Mouse (Mus musculus): Measurements from ENCODE around the gene Krt78. TPM values are rescaled to one million over a fixed set of nuclear protein-coding genes. Genes with fewer than 3 reads are reported as not detected.

The Krt78 gene
- polyA plus RNA-seq, 1 experiment from 2014 or later: 0.35 TPM

DNA sequence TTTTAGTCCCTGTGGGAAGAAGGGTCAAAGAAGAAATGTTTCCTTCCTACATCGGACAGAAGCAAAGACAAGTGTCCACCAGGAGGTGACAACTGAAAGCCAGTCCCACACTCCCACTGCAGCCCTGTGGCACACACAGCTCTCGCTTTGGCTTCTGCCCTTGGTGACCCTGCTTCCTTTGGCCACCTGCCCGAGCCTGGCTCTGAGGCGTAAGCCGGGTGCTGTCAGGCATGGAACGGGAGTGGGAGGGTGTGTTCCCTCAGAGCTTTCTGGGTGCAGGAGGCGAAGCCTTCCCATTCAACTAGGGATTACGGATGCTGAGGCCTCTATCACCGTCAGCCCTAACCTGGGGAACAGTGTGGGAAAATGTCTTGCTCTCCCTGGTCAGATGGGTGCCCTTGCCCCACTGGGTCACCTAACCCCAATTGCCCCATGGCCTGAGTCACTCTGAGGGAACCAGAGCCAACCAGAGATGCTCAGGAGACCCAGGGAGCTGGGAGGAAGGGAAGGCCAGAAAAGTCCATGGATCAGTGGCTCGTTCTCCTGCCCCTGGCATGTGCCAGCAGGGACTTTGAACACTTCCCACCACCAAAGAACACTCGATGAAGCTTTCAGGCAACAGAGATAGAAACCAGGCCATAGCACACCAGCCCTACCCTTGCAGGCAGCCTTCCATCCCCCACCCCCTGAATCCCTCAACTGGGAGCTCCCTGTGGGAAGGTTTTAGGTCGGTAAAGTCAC, 26.6 kb downstream of the Krt78 start:
- ATAC-seq (ENCODE audit: insufficient number of reproducible peaks, insufficient read depth, low FRiP score, low TSS enrichment, low read depth): no peak
- Histone ChIP-seq H3K9me3 (no peaks in the 10 kb centered on the region), H3K9ac (no peak overlapping the region), H3K36me3 (no peaks in the 10 kb centered on the region), H3K4me1 (peaks cover 22% of the 10 kb centered on the region), H3K27ac (no peak overlapping the region), H3K4me3 (no peak overlapping the region), H3K27me3 (peaks cover 29% of the 10 kb centered on the region), H3K4me2 (no peak overlapping the region)
- 71% methylated on average over 12 of the region's 12 CpGs for WGBS

DNA sequence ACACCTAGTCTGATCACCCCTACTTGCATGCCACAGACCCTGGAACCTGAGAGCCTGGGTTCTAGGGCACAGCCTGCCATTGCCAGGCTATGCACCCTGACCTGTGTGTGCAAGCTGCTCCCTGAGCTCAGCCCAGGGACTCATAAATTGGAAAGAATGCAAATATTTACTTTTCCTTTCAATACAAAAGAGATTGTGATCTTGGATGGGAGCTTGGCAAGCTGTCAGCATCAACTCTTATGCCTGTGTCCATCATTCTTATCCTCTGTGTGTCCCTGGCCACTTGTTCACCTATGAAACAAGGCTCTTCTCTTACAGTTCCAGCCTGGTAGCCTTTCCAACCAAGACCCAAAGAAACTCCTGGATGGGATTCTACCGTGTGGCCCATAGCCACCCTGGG, 29.0 kb downstream of the Krt78 start:
- no peak overlapping the region for H3K9ac ChIP-seq
- H3K27me3 ChIP-seq: peaks cover 13% of the 10 kb centered on the region
- H3K4me2 ChIP-seq: no peak overlapping the region
- H3K9me3 ChIP-seq: no peaks in the 10 kb centered on the region
- H3K4me3 ChIP-seq: no peak overlapping the region
- ATAC-seq (ENCODE audit: insufficient number of reproducible peaks, insufficient read depth, low FRiP score, low TSS enrichment, low read depth): no peak
- peaks cover 20% of the 10 kb centered on the region for H3K4me1 ChIP-seq
- WGBS: 72% methylated on average over 1 of the region's 1 CpGs
- H3K36me3 ChIP-seq: no peaks in the 10 kb centered on the region
- no peak overlapping the region for H3K27ac ChIP-seq

DNA sequence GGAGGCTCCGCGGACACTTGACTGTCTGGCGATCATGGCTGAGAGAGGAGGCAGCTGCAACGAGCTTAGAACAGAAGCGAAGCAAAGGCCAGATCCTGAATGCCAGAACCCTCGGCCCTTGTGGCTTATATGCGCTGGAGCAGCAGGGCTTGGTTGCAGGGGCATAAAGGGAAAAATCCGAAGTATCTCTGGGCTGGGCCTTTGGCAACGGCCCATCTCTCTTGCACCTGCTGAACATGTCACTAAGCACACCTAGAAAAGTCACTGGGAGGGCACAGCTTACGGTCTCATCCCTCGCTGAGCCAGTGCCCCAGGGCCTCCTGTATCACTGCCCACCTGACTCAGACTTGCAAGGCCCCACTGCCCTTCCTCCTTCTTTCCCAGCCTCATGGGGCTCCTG, 29.5 kb downstream of the Krt78 start, which contains the start of gene Krt4:
Gene Krt4 (minus strand): TSS at position 101 of the 400 bp plus-strand sequence.
- no peaks in the 10 kb centered on the region for H3K36me3 ChIP-seq
- H3K4me3 ChIP-seq: no peak within 1 kb of the TSS
- no peak within 1 kb of the TSS for H3K4me2 ChIP-seq
- ATAC-seq (ENCODE audit: insufficient number of reproducible peaks, insufficient read depth, low FRiP score, low TSS enrichment, low read depth): no peak
- peaks cover 16% of the 10 kb centered on the region for H3K4me1 ChIP-seq
- H3K9ac ChIP-seq: no peak within 1 kb of the TSS
- H3K27ac ChIP-seq: no peak within 1 kb of the TSS
- H3K9me3 ChIP-seq: no peaks in the 10 kb centered on the region
- 77% methylated on average over 11 of the region's 11 CpGs for WGBS
- peaks cover 9% of the 10 kb centered on the region for H3K27me3 ChIP-seq

DNA sequence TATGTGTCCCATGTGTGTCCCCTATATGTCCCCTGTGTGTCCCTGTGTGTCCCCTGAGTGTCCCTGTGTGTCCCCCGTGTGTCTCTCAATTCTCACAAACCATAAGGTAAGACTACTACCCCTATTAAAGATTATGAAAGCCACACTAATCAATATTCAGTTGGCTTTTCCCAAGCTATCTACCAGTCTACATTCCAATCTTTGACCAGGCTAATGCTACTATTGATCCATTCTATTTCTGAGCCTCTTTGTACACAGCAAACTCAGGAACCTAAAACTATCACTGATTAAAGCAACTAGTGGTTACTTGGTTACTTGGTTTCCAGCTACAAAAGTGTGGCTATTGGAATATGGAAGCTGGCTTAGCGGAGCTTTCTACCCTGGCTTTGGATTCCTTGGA, 31.8 kb downstream of the Krt78 start:
- Histone ChIP-seq H3K27ac (no peak overlapping the region), H3K27me3 (0 out of 2 replicates have a peak, but pooled peaks cover 3% of the 10 kb centered on the region), H3K4me1 (peaks cover 2% of the 10 kb centered on the region; the same call in 1 of the 2 replicates), H3K9me3 (no peaks in the 10 kb centered on the region), H3K4me2 (no peak overlapping the region), H3K9ac (no peak overlapping the region), H3K4me3 (no peak overlapping the region), H3K36me3 (no peaks in the 10 kb centered on the region)
- no peak for ATAC-seq (ENCODE audit: insufficient number of reproducible peaks, insufficient read depth, low FRiP score, low TSS enrichment, low read depth)
- 92% methylated on average over 2 of the region's 2 CpGs for WGBS

DNA sequence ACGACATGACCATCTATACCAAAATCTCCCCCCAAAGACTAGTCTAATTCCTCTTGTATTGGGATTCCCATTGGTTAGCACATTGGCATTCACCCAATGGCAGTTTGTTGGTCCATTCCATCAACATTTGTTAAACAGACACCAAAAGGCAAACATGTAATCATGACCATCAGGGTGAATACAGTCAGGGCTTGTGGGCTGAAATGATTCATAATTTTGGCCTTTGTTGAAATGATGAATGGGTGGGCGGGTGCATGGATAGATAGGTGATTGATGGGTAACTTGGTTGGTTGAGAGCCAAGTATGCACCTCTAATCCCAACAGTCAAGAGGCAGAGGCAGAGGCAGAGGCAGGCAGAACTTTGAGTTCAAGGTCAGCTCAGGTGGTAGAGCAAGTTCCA, 38.0 kb downstream of the Krt78 start:
- Histone ChIP-seq H3K27me3 (no peaks in the 10 kb centered on the region), H3K4me3 (no peak overlapping the region), H3K4me1 (no peaks in the 10 kb centered on the region), H3K4me2 (no peak overlapping the region), H3K36me3 (no peaks in the 10 kb centered on the region), H3K9me3 (no peaks in the 10 kb centered on the region), H3K9ac (no peak overlapping the region), H3K27ac (no peak overlapping the region)
- WGBS: 70% methylated on average over 2 of the region's 2 CpGs
- ATAC-seq (ENCODE audit: insufficient number of reproducible peaks, insufficient read depth, low FRiP score, low TSS enrichment, low read depth): no peak

DNA sequence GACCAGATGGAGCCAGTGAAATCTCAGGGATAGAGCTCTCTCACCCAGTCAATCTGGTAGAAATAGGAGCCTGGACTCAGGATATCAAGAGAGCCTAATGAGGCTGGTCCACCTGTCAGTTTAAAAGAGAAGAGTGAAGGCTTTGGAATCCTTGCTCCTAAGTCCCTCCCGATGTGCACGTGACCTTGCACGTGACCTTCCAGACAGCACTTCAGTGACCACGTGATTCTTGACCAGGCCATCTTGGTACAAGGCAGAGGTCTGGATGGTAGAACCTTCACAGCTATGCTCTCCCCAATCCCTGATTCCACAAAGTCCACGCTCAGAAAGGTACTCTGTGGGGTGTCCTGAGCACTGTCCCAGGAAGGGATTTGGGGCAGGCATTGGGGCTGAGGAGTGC, 49.2 kb downstream of the Krt78 start:
- Histone ChIP-seq H3K27me3 (no peaks in the 10 kb centered on the region), H3K4me1 (peaks cover 5% of the 10 kb centered on the region), H3K27ac (no peak overlapping the region), H3K9me3 (no peaks in the 10 kb centered on the region), H3K9ac (no peak overlapping the region), H3K4me3 (no peak overlapping the region), H3K4me2 (no peak overlapping the region), H3K36me3 (no peaks in the 10 kb centered on the region)
- WGBS: 74% methylated on average over 5 of the region's 5 CpGs
- no peak for ATAC-seq (ENCODE audit: insufficient number of reproducible peaks, insufficient read depth, low FRiP score, low TSS enrichment, low read depth)

DNA sequence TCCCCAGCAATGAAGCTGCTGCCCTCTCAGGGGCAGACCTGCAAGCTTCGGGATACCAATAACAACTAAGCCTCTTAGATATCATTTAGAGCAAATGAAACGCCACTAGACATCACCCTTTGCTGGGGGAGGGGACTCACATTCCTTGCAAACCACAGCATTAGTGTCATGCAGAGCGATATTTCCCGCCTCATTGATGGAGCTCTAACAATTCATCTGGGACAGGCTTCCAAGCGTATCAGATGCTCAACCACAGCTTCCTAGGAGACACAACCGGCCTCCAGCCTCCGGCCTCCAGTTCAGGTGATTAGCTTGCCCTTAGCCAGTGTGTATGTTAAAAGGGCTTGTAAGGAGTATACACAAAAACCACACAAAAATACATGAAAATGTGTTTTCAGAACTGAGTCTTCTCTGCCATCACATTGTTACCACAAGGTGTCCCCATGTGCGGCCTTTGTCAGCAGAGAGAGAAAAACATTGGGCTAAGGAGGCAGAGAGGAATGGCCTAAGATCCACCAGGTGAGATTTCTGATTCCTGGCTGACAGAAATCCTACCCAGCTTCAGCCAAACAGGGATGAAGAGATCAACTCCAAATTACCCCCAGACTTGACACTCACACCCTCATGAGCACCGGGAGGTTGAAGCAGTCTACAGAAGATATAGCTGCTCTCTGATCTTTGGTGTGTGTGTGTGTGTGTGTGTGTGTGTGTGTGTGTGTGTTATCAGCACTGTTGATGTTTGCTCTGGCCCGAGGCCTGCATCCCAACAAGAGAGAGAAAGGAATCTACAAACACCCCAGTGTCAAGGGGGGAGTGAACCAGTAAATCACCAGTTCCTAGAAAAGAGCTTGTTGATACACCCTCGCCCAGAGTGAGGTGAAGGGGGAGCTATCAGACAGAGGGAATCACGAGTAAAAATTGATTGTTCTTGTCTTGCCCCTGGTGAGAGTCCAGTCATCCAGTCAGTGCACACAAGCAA, 51.6 kb downstream of the Krt78 start:
- Histone ChIP-seq H3K27me3 (no peaks in the 10 kb centered on the region), H3K4me2 (no peak overlapping the region), H3K4me1 (peaks cover 5% of the 10 kb centered on the region), H3K27ac (no peak overlapping the region; the same call in 1 of the 2 replicates), H3K4me3 (no peak overlapping the region), H3K36me3 (no peaks in the 10 kb centered on the region), H3K9me3 (no peaks in the 10 kb centered on the region), H3K9ac (no peak overlapping the region)
- ATAC-seq (ENCODE audit: insufficient number of reproducible peaks, insufficient read depth, low FRiP score, low TSS enrichment, low read depth): no peak
- WGBS: 43% methylated on average over 12 of the region's 12 CpGs

Other genes with a start within 250 kb of the Krt78 start
- 403 and 498 TPM in 2 replicates for gene Krt5, start 241.4 kb downstream of the Krt78 start, polyA plus RNA-seq (2015; fragmentation: Nextera tagmentation; extraction: Ambion mirVana)
- gene Krt71, start 211.2 kb downstream of the Krt78 start, polyA plus RNA-seq (2015; fragmentation: Nextera tagmentation; extraction: Ambion mirVana): 0.34 TPM in 1 of 2 replicates, not detected in the other
- 0.40 TPM in 1 of 2 replicates, not detected in the other for gene Krt72, start 167.8 kb downstream of the Krt78 start, polyA plus RNA-seq (2015; fragmentation: Nextera tagmentation; extraction: Ambion mirVana)
- gene Krt73, start 151.9 kb downstream of the Krt78 start, polyA plus RNA-seq (2015; fragmentation: Nextera tagmentation; extraction: Ambion mirVana): 1.2 and 1.4 TPM in 2 replicates
- 0.17 TPM in 1 of 2 replicates, not detected in the other for gene Krt2, start 136.1 kb downstream of the Krt78 start, polyA plus RNA-seq (2015; fragmentation: Nextera tagmentation; extraction: Ambion mirVana)
- gene Krt1, start 103.5 kb downstream of the Krt78 start, polyA plus RNA-seq (2015; fragmentation: Nextera tagmentation; extraction: Ambion mirVana): 30.3 and 54.6 TPM in 2 replicates
- 0.43 and 0.91 TPM in 2 replicates for gene Krt77, start 84.6 kb downstream of the Krt78 start, polyA plus RNA-seq (2015; fragmentation: Nextera tagmentation; extraction: Ambion mirVana)
- gene Krt76, start 61.4 kb downstream of the Krt78 start, polyA plus RNA-seq (2015; fragmentation: Nextera tagmentation; extraction: Ambion mirVana): 0.40 and 0.56 TPM in 2 replicates
- gene Krt4, start 29.6 kb downstream of the Krt78 start, polyA plus RNA-seq (2015; fragmentation: Nextera tagmentation; extraction: Ambion mirVana): 2.2 and 2.4 TPM in 2 replicates
- 16.1 and 16.5 TPM in 2 replicates for gene Krt79, start 14.0 kb downstream of the Krt78 start, polyA plus RNA-seq (2015; fragmentation: Nextera tagmentation; extraction: Ambion mirVana)
- 38.6 and 86.0 TPM in 2 replicates for gene Krt8, start 50.2 kb upstream of the Krt78 start, polyA plus RNA-seq (2015; fragmentation: Nextera tagmentation; extraction: Ambion mirVana)
- gene Krt18, start 73.9 kb upstream of the Krt78 start, polyA plus RNA-seq (2015; fragmentation: Nextera tagmentation; extraction: Ambion mirVana): 36.0 and 58.9 TPM in 2 replicates
- gene Eif4b, start 119.5 kb upstream of the Krt78 start, polyA plus RNA-seq (2015; fragmentation: Nextera tagmentation; extraction: Ambion mirVana): 120 and 129 TPM in 2 replicates
- 40.1 and 49.3 TPM in 2 replicates for gene Tns2, start 146.1 kb upstream of the Krt78 start, polyA plus RNA-seq (2015; fragmentation: Nextera tagmentation; extraction: Ambion mirVana)
- gene Spryd3, start 181.9 kb upstream of the Krt78 start, polyA plus RNA-seq (2015; fragmentation: Nextera tagmentation; extraction: Ambion mirVana): 20.4 and 21.6 TPM in 2 replicates
- gene Igfbp6, start 190.1 kb upstream of the Krt78 start, polyA plus RNA-seq (2015; fragmentation: Nextera tagmentation; extraction: Ambion mirVana): 1.1 and 1.9 TPM in 2 replicates
- gene Soat2, start 196.2 kb upstream of the Krt78 start, polyA plus RNA-seq (2015; fragmentation: Nextera tagmentation; extraction: Ambion mirVana): 0.88 TPM in 1 of 2 replicates, not detected in the other
- 82.4 and 86.3 TPM in 2 replicates for gene Zfp740, start 249.0 kb upstream of the Krt78 start, polyA plus RNA-seq (2015; fragmentation: Nextera tagmentation; extraction: Ambion mirVana)